Mouse (Mus musculus) MEL (cell line): ENCODE data around the gene Dsn1. TPM values are rescaled to one million over a fixed set of nuclear protein-coding genes. Genes with fewer than 3 reads are reported as not detected.
A peak's percentile ranks its signal among the peaks of the same experiment; 100 is the strongest.

Experiments
- DNase-seq: peaks from one replicate; pipeline ENCODE4 v3.0.0; 2011; ENCODE audit warnings: low read depth, low spot score
- H3K27ac ChIP-seq: 2 replicates; pipeline ENCODE4 v1.5.1; 2012; ENCODE audit warnings: low read depth, mild to moderate bottlenecking, control low read depth, low read length, moderate library complexity; ENCODE audit not compliant: control insufficient read depth
- H3K27me3 ChIP-seq, 2 experiments: fragments of 150-350 bp in 1 of 2; sonication (generic) in 1 of 2; 2 replicates each; pipeline ENCODE4 v1.6.1; 2012; ENCODE audit warnings: low read length in 2 of 2, mild to moderate bottlenecking in 2 of 2, improper control_type of control experiment in 1 of 2, moderate library complexity in 1 of 2; ENCODE audit not compliant: insufficient read depth in 2 of 2, control insufficient read depth in 1 of 2
- H3K36me3 ChIP-seq, 2 experiments: 2 replicates each; pipeline ENCODE4 v1.6.1; 2012 to 2014; ENCODE audit warnings: low read length in 2 of 2, improper control_type of control experiment in 1 of 2, inconsistent platforms in 1 of 2, mild to moderate bottlenecking in 1 of 2; ENCODE audit not compliant: insufficient read depth in 2 of 2, control insufficient read depth in 1 of 2
- H3K4me1 ChIP-seq, 2 experiments: fragments of 150-350 bp in 1 of 2; sonication (generic) in 1 of 2; 2 replicates each; pipeline ENCODE4 v1.6.1; 2012; ENCODE audit warnings: low read length in 2 of 2, improper control_type of control experiment in 1 of 2, mild to moderate bottlenecking in 1 of 2; ENCODE audit not compliant: insufficient read depth in 2 of 2, control insufficient read depth in 1 of 2
- H3K4me3 ChIP-seq, 2 experiments: fragments of 150-350 bp in 1 of 2; sonication (generic) in 1 of 2; 2 replicates each; pipeline ENCODE4 v1.5.1; 2012; ENCODE audit warnings: low read depth in 2 of 2, low read length in 2 of 2, mild to moderate bottlenecking in 2 of 2, moderate library complexity in 2 of 2, control low read depth in 1 of 2, improper control_type of control experiment in 1 of 2; ENCODE audit not compliant: control insufficient read depth in 1 of 2, insufficient read depth in 1 of 2
- H3K79me2 ChIP-seq: 2 replicates; pipeline ENCODE4 v1.6.1; 2012; ENCODE audit warnings: mild to moderate bottlenecking, low read length, moderate library complexity; ENCODE audit not compliant: control insufficient read depth, poor library complexity, insufficient read depth
- H3K9ac ChIP-seq: 2 replicates; pipeline ENCODE4 v1.6.1; 2012; ENCODE audit warnings: low read depth, mild to moderate bottlenecking, control low read depth, low read length, moderate library complexity; ENCODE audit not compliant: control insufficient read depth, poor library complexity, severe bottlenecking
- H3K9me3 ChIP-seq: fragments of 150-350 bp; sonication (generic); replicated peaks from 2 replicates; pipeline ENCODE4 v1.6.1; 2012; ENCODE audit warnings: mild to moderate bottlenecking, low read length, improper control_type of control experiment, moderate library complexity; ENCODE audit not compliant: insufficient read depth
- BHLHE40 ChIP-seq: IDR thresholded peaks from 2 replicates; pipeline ENCODE4 v1.6.1; 2012; ENCODE audit warnings: low read depth, mild to moderate bottlenecking, inconsistent platforms, low read length, improper control_type of control experiment, borderline replicate concordance
- CTCF ChIP-seq, 3 experiments: IDR thresholded peaks in 2 of 3; conservative IDR thresholded peaks in 1 of 3; 2 replicates each; pipeline ENCODE4 v1.5.1; 2011 to 2012; ENCODE audit warnings: low read length in 3 of 3, low read depth in 2 of 3, mild to moderate bottlenecking in 2 of 3, improper control_type of control experiment in 1 of 3, inconsistent platforms in 1 of 3, mixed read lengths in 1 of 3, moderate library complexity in 1 of 3; ENCODE audit not compliant: control insufficient read depth in 1 of 3, insufficient read depth in 1 of 3, poor library complexity in 1 of 3, severe bottlenecking in 1 of 3
- ELF1 ChIP-seq: IDR thresholded peaks from 2 replicates; pipeline ENCODE4 v1.6.1; 2014; ENCODE audit warnings: low read depth, mild to moderate bottlenecking, inconsistent platforms, low read length, improper control_type of control experiment, moderate library complexity
- EP300 ChIP-seq, 2 experiments: IDR thresholded peaks; 2 replicates each; pipeline ENCODE4 v1.6.1; 2011; ENCODE audit warnings: improper control_type of control experiment in 2 of 2, low read length in 2 of 2, low read depth in 1 of 2, mild to moderate bottlenecking in 1 of 2
- HCFC1 ChIP-seq: IDR thresholded peaks from 2 replicates; pipeline ENCODE4 v1.6.1; 2012; ENCODE audit warnings: low read depth, mild to moderate bottlenecking, inconsistent platforms, low read length, improper control_type of control experiment, moderate library complexity
- JUND ChIP-seq: IDR thresholded peaks from 2 replicates; pipeline ENCODE4 v1.6.1; 2011; ENCODE audit warnings: low read depth, mild to moderate bottlenecking, improper control_type of control experiment, low read length
- KAT2A ChIP-seq: conservative IDR thresholded peaks from 2 replicates; pipeline ENCODE4 v1.6.1; 2012; ENCODE audit warnings: low read depth, low read length, improper control_type of control experiment, inconsistent platforms
- MAZ ChIP-seq: IDR thresholded peaks from 2 replicates; pipeline ENCODE4 v1.6.1; 2012; ENCODE audit warnings: low read depth, mild to moderate bottlenecking, inconsistent platforms, low read length, improper control_type of control experiment
- MEF2A ChIP-seq: IDR thresholded peaks from 2 replicates; pipeline ENCODE4 v1.6.1; 2014; ENCODE audit warnings: low read depth, mild to moderate bottlenecking, inconsistent platforms, low read length, improper control_type of control experiment; ENCODE audit not compliant: poor library complexity, insufficient replicate concordance, severe bottlenecking; ENCODE audit errors: extremely low read depth
- MXI1 ChIP-seq: IDR thresholded peaks from 2 replicates; pipeline ENCODE4 v1.6.1; 2011; ENCODE audit warnings: mild to moderate bottlenecking, low read depth, low read length, improper control_type of control experiment
- NELFE ChIP-seq: IDR thresholded peaks from 2 replicates; pipeline ENCODE4 v1.6.1; 2011; ENCODE audit warnings: low read depth, low read length, improper control_type of control experiment
- NRF1 ChIP-seq: IDR thresholded peaks from 2 replicates; pipeline ENCODE4 v1.6.1; 2014; ENCODE audit warnings: low read depth, mild to moderate bottlenecking, inconsistent platforms, low read length, improper control_type of control experiment, moderate library complexity; ENCODE audit not compliant: poor library complexity, insufficient read depth, severe bottlenecking
- POLR2A ChIP-seq, 2 experiments: IDR thresholded peaks; 2 replicates each; pipeline ENCODE4 v1.6.1; 2011 to 2012; ENCODE audit warnings: low read length in 2 of 2, mild to moderate bottlenecking in 2 of 2, control low read depth in 1 of 2, improper control_type of control experiment in 1 of 2, low read depth in 1 of 2, moderate library complexity in 1 of 2; ENCODE audit not compliant: control insufficient read depth in 1 of 2, insufficient read depth in 1 of 2, poor library complexity in 1 of 2
- RCOR1 ChIP-seq: IDR thresholded peaks from 2 replicates; pipeline ENCODE4 v1.6.1; 2012; ENCODE audit warnings: low read depth, mild to moderate bottlenecking, inconsistent platforms, low read length, improper control_type of control experiment
- SIN3A ChIP-seq: IDR thresholded peaks from 2 replicates; pipeline ENCODE4 v1.6.1; 2012; ENCODE audit warnings: low read length, improper control_type of control experiment, inconsistent platforms
- TBP ChIP-seq: IDR thresholded peaks from 2 replicates; pipeline ENCODE4 v1.8.0; 2011; ENCODE audit warnings: low read depth, low read length, improper control_type of control experiment
- TCF12 ChIP-seq: IDR thresholded peaks from 2 replicates; pipeline ENCODE4 v1.6.1; 2014; ENCODE audit warnings: low read depth, mild to moderate bottlenecking, inconsistent platforms, low read length, improper control_type of control experiment, moderate library complexity
- USF2 ChIP-seq, 2 experiments: IDR thresholded peaks; 2 replicates each; pipeline ENCODE4 v1.6.1; 2011 to 2012; ENCODE audit warnings: improper control_type of control experiment in 2 of 2, low read length in 2 of 2, borderline replicate concordance in 1 of 2, inconsistent platforms in 1 of 2, low read depth in 1 of 2, mild to moderate bottlenecking in 1 of 2; ENCODE audit not compliant: insufficient read depth in 1 of 2
- ZMIZ1 ChIP-seq: IDR thresholded peaks from 2 replicates; pipeline ENCODE4 v1.6.1; 2012; ENCODE audit warnings: low read depth, mild to moderate bottlenecking, inconsistent platforms, low read length, improper control_type of control experiment, moderate library complexity
- polyA plus RNA-seq, 2 experiments: library from polyadenylated mRNA; stranded (reverse) in 1 of 2; unstranded in 1 of 2; fragments of >175 nt in 1 of 2; fragments of >200 nt in 1 of 2; gene quantifications; 2 replicates each; pipeline versions ENCODE4 v1.2.1 to v1.2.4; 2012; ENCODE audit warnings: low replicate concordance in 2 of 2, low read depth in 1 of 2; ENCODE audit not compliant: insufficient read length in 2 of 2, insufficient read depth in 1 of 2, missing spikeins in 1 of 2
- total RNA-seq: library from RNA; depleted of rRNA; stranded (reverse); fragments of 300-350 nt; gene quantifications from 2 replicates; pipeline ENCODE4 v1.2.3, GENCODE M21; 2012

Dsn1 gene
- total and polyA plus RNA-seq, 3 experiments: 29.3 to 33.2 TPM; not detected in 1

- H3K79me2 ChIP-seq: peaks cover 9% of the 10 kb centered on the region
- H3K27me3 ChIP-seq: no peaks in the 10 kb centered on the region
- H3K4me3 ChIP-seq: peak within 1 kb of the TSS; percentile 80 to 82
- H3K36me3 ChIP-seq: peaks cover 7 to 10% of the 10 kb centered on the region in 2 experiments
- peak within 1 kb of the TSS; percentile 86 for H3K9ac ChIP-seq
- H3K4me1 ChIP-seq: no peaks in the 10 kb centered on the region; a peak in 1 of 4 replicates
- peak; percentile 99 for DNase-seq
- peak within 1 kb of the TSS; percentile 78 for H3K27ac ChIP-seq
- no peak for TF ChIP-seq BHLHE40
- peak; percentile 93 for TF ChIP-seq NRF1
- TF ChIP-seq ZMIZ1: no peak
- TF ChIP-seq MXI1: peak; percentile 75; the same call in 1 of the 2 replicates
- no peak for TF ChIP-seq TCF12
- TF ChIP-seq HCFC1: peak; percentile 97
- no peak for TF ChIP-seq EP300 (IDR thresholded peaks at IDR 0.05; ENCODE audit: low read depth in 1 of 2, low read length in 2 of 2)
- TF ChIP-seq POLR2A (IDR thresholded peaks at IDR 0.05; ENCODE audit: control insufficient read depth in 1 of 2, insufficient read depth in 1 of 2, low read depth in 1 of 2, low read length in 2 of 2, poor library complexity in 1 of 2): peak; percentile 56 to 65; a peak in 3 of 4 replicates
- TF ChIP-seq MEF2A: no peak
- peak; percentile 81; the same call in 1 of the 2 replicates for TF ChIP-seq MAZ
- peak; percentile 73 for TF ChIP-seq RCOR1
- no peak; the same call in 1 of the 2 replicates for TF ChIP-seq ELF1
- no peak for TF ChIP-seq USF2 (IDR thresholded peaks at IDR 0.05; ENCODE audit: borderline replicate concordance in 1 of 2, insufficient read depth in 1 of 2, low read depth in 1 of 2, low read length in 2 of 2)
- no peak for TF ChIP-seq JUND
- peak; percentile 53; the same call in 1 of the 2 replicates for TF ChIP-seq NELFE
- TF ChIP-seq CTCF (IDR thresholded peaks at IDR 0.05 in 2 of 3, conservative IDR thresholded peaks at IDR 0.05 in 1 of 3; ENCODE audit: control insufficient read depth in 1 of 3, insufficient read depth in 1 of 3, low read depth in 2 of 3, low read length in 3 of 3, poor library complexity in 1 of 3, severe bottlenecking in 1 of 3): peak; percentile 24 to 53 (median 35); a peak in 5 of 6 replicates
- peak; percentile 72 for TF ChIP-seq TBP
- peak; percentile 76 for TF ChIP-seq KAT2A
- TF ChIP-seq SIN3A: peak; percentile 68
- no peaks in the 10 kb centered on the region for H3K9me3 ChIP-seq
Measured at GRCm38 (mm10) chr2:156991470-156992319, 15.3 kb downstream of the Dsn1 start, which contains the start of gene Ndrg3. Gene Ndrg3, minus strand, starts transcription at chr2:156992056.
